Mouse (Mus musculus) bone marrow, adult 2 months (tissue): ENCODE results near the gene Bcl2.

Experiments used
- CTCF ChIP-seq: fragments of 200-500 bp; IDR thresholded peaks from 2 replicates; pipeline ENCODE4 v1.5.1; 2011; ENCODE audit warnings: low read length, control low read depth; ENCODE audit not compliant: control insufficient read depth, insufficient read depth
- POLR2A ChIP-seq: fragments of 200-500 bp; IDR thresholded peaks from 2 replicates; pipeline ENCODE4 v1.6.1; 2011; ENCODE audit warnings: low read depth, mild to moderate bottlenecking, control low read depth, low read length, borderline replicate concordance; ENCODE audit not compliant: control insufficient read depth

DNA sequence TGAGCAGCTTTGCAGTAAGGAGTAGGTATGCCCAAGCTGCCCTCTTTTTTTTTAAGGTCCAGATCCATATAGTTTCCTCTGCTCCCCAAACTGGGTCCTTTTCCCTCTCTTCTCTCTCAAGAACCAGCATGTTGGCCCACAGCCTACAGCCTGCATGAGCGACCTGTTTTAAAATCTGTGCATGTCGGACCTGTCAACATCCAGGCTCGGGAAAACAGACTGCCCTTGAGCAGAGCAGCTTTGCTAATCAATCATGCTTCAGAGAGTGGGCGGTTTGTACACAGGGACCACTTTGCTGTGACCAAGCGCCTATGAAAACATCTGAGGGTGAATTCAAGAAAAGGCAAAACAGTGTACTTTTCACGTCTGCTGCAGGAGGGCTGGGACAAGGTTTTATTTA is 111.1 kb downstream of the Bcl2 start:
- TF ChIP-seq POLR2A (no peak), CTCF (no peak)
